Mouse (Mus musculus) embryonic facial prominence, embryonic 11.5 days (tissue): ENCODE data around the gene Tspan3. TPM values are rescaled to one million over a fixed set of nuclear protein-coding genes. Genes with fewer than 3 reads are reported as not detected.
A peak's percentile ranks its signal among the peaks of the same experiment; 100 is the strongest.

ENCODE experiments used
- ATAC-seq: fragments of 200-750 bp; cut with Nextera tagmentation; replicated peaks from 2 replicates; pipeline ENCODE4 v1.8.0; 2017; ENCODE audit warnings: low read depth; ENCODE audit not compliant: insufficient number of reproducible peaks, low FRiP score, low TSS enrichment
- DNase-seq: peaks from one replicate; pipeline ENCODE4 v3.0.0-alpha.2; 2015; ENCODE audit warnings: low spot score
- H3K27ac ChIP-seq: fragments of 300-500 bp; sonication (generic); replicated peaks from 2 replicates; pipeline ENCODE4 v1.5.1; 2014; ENCODE audit warnings: mild to moderate bottlenecking, low read depth, low read length, control low read depth
- H3K27me3 ChIP-seq: fragments of 300-500 bp; sonication (generic); 2 replicates; pipeline ENCODE4 v1.6.1; 2014; ENCODE audit warnings: mild to moderate bottlenecking, low read length, moderate library complexity, mixed read lengths; ENCODE audit not compliant: control insufficient read depth, insufficient read depth
- H3K36me3 ChIP-seq: fragments of 300-500 bp; sonication (generic); replicated peaks from 2 replicates; pipeline ENCODE4 v1.6.1; 2014; ENCODE audit warnings: low read depth, mild to moderate bottlenecking, low read length, moderate library complexity, mixed read lengths; ENCODE audit not compliant: control insufficient read depth, insufficient read depth
- H3K4me1 ChIP-seq: fragments of 300-500 bp; sonication (generic); 2 replicates; pipeline ENCODE4 v1.6.1; 2014; ENCODE audit warnings: low read length, mixed read lengths; ENCODE audit not compliant: control insufficient read depth, insufficient read depth
- H3K4me2 ChIP-seq: fragments of 300-500 bp; sonication (generic); 2 replicates; pipeline ENCODE4 v1.6.1; 2014; ENCODE audit warnings: low read depth, mild to moderate bottlenecking, control low read depth, low read length, moderate library complexity
- H3K4me3 ChIP-seq: fragments of 300-500 bp; sonication (generic); 2 replicates; pipeline ENCODE4 v1.5.1; 2014; ENCODE audit warnings: low read depth, low read length, control low read depth
- H3K9ac ChIP-seq: fragments of 300-500 bp; sonication (generic); replicated peaks from 2 replicates; pipeline ENCODE4 v1.6.1; 2014; ENCODE audit warnings: mild to moderate bottlenecking, control low read depth, low read length
- H3K9me3 ChIP-seq: fragments of 300-500 bp; sonication (generic); replicated peaks from 2 replicates; pipeline ENCODE4 v1.6.1; 2016; ENCODE audit warnings: mild to moderate bottlenecking, low read length, inconsistent platforms, mixed read lengths; ENCODE audit not compliant: control insufficient read depth
- WGBS: fragments of 180-500 bp; shearing (Covaris S2); extraction: QIAGEN DNeasy Blood & Tissue Kit; methylation state at CpG from one replicate; pipeline ENCODE4 v1.1.7; 2014; 5-methylcytosine and 5-hydroxymethylcytosine counted together
- polyA plus RNA-seq: library from polyadenylated mRNA; unstranded; fragments of >200 nt; fragmentation: Nextera tagmentation; extraction: Ambion mirVana; gene quantifications from 2 replicates; pipeline ENCODE4 v1.2.1, GENCODE M21; 2014

The Tspan3 gene
- polyA plus RNA-seq, 1 experiment from 2014 or later: 449 TPM

DNA sequence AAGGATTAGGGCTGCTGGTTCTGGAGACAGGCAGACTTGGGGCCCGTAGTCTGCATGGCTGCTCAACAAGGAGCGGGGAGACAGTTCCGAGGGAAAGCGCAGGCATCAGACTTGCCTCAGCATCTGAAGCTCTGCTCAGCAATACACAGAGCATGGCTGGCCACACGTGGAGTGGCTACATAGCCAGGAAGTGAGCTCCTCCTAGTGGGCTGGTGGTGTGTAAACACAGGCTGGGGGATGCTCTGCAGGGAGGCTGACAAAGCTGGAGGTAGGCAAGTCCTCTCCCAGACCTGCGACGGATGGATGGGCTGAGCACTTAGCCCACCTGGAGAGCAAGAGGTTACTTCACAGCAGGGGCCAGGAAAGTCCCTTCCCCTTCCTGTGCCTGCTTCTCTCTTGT is 44.2 kb downstream of the Tspan3 start:
- 25% methylated on average over 7 of the region's 7 CpGs for WGBS
- Histone ChIP-seq H3K27ac (no peak overlapping the region), H3K4me1 (peaks cover 4% of the 10 kb centered on the region; the same call in 1 of the 2 replicates), H3K9me3 (no peaks in the 10 kb centered on the region), H3K4me3 (no peak overlapping the region), H3K36me3 (no peaks in the 10 kb centered on the region), H3K4me2 (no peak overlapping the region), H3K27me3 (no peaks in the 10 kb centered on the region), H3K9ac (peak overlapping the region; percentile 32; the same call in 1 of the 2 replicates)
- 0 out of 2 replicates have a peak, but pooled peaks have one; percentile 29 for ATAC-seq
- peak; percentile 71 for DNase-seq

DNA sequence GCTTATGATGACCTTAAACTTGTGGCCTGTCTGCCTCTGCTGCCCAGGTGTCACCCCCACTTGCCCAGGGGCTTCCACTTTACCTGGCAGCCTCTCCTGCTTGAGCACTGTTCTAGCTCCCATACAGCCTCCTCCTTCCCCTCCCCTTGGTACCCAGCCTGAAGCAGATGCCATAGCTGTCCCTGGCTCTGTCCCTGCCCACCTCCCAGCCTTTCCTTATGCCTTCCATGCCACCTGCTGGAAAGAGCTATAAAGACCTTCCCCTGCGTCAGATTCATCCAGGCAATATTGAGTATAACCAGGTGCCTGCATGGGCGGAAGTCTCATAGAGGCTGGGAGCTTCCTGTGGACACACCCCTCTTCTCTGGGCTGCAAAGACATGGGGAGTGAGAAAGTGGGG is 45.6 kb downstream of the Tspan3 start:
- no peak overlapping the region for H3K4me2 ChIP-seq
- no peaks in the 10 kb centered on the region for H3K27me3 ChIP-seq
- ATAC-seq (no peak), DNase-seq (no peak)
- H3K4me3 ChIP-seq: no peak overlapping the region
- no peak overlapping the region for H3K27ac ChIP-seq
- no peaks in the 10 kb centered on the region for H3K9me3 ChIP-seq
- H3K9ac ChIP-seq: no peak overlapping the region
- 68% methylated on average over 2 of the region's 2 CpGs for WGBS
- H3K36me3 ChIP-seq: no peaks in the 10 kb centered on the region
- H3K4me1 ChIP-seq: peaks cover 4% of the 10 kb centered on the region; the same call in 1 of the 2 replicates

DNA sequence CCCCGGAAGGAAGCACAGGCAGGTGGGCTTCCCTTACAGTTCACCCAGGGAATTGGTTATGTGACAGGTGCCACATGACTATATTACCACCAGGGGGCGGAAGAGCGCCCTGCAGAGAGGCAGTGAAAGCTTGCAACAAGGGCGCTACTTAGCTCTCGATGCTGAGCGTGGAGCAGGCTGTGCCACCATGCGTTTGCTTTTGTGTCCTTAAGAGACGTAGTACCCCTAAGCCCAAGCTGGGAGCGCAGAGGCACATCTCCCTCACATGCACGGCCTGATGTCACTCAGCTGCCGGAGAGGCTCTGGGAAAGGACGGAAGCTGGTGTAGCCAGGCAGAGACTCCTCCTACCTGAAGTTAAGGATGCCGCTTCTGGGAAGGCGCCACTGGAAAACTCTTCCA is 46.7 kb downstream of the Tspan3 start:
- Histone ChIP-seq H3K27ac (no peak overlapping the region), H3K4me1 (peaks cover 4% of the 10 kb centered on the region; the same call in 1 of the 2 replicates), H3K4me3 (peak overlapping the region; percentile 32), H3K27me3 (no peaks in the 10 kb centered on the region), H3K36me3 (no peaks in the 10 kb centered on the region), H3K4me2 (peak overlapping the region; percentile 75), H3K9me3 (no peaks in the 10 kb centered on the region), H3K9ac (peak overlapping the region; percentile 47)
- peak; percentile 93 for DNase-seq
- WGBS: 3% methylated on average over 14 of the region's 14 CpGs
- ATAC-seq: 0 out of 2 replicates have a peak, but pooled peaks have one; percentile 8

DNA sequence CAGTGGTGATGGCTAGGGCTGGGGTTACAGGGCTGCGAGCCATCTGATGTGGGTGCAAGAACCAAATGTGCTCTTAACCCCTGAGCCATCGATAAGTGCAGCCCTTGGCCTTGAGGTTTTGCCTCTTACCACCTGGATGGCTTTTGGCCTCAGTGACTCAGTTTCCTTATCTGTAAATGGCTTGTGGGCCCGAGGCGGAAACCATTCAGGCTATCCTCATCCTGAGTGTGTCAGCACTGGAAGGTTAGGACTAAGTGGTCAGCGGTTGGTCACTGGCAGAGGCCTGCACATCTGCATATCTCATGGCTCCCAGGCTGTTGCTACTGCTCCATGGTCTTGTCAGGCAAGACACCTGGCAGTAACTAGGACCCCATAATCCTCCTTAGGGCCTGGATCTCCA is 47.2 kb downstream of the Tspan3 start:
- WGBS: 78% methylated on average over 5 of the region's 5 CpGs
- ATAC-seq: no peak
- Histone ChIP-seq H3K36me3 (no peaks in the 10 kb centered on the region), H3K4me2 (no peak overlapping the region), H3K4me1 (peaks cover 4% of the 10 kb centered on the region; the same call in 1 of the 2 replicates), H3K27ac (no peak overlapping the region), H3K9ac (no peak overlapping the region), H3K27me3 (no peaks in the 10 kb centered on the region), H3K9me3 (no peaks in the 10 kb centered on the region), H3K4me3 (no peak overlapping the region)
- no peak for DNase-seq

DNA sequence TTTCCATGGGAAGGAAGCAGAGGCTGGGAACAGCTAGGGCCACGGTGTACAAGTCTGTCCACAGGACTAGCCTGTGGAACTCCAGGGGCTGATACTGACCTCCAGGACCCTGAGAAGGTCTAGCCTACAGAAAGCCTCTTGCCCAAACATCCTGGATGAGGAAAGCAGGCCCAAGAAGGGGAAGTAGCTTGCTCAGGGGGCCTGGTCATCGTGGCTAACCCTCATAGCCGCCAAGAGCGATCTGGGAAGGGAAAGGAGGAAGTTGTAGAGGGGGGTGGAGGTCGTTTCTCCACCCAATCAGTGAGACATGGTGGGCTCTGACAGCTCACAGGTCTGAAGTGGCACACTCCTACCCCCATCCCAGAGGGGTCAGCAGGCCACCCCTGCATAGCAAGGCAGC is 57.1 kb downstream of the Tspan3 start:
- Histone ChIP-seq H3K27me3 (no peaks in the 10 kb centered on the region), H3K4me3 (no peak overlapping the region), H3K4me1 (no peaks in the 10 kb centered on the region; the same call in 1 of the 2 replicates), H3K9me3 (no peaks in the 10 kb centered on the region), H3K36me3 (no peaks in the 10 kb centered on the region), H3K27ac (no peak overlapping the region), H3K9ac (no peak overlapping the region), H3K4me2 (no peak overlapping the region)
- no peak for DNase-seq
- WGBS: 81% methylated on average over 5 of the region's 5 CpGs
- ATAC-seq: 0 out of 2 replicates have a peak, but pooled peaks have one; percentile 19

DNA sequence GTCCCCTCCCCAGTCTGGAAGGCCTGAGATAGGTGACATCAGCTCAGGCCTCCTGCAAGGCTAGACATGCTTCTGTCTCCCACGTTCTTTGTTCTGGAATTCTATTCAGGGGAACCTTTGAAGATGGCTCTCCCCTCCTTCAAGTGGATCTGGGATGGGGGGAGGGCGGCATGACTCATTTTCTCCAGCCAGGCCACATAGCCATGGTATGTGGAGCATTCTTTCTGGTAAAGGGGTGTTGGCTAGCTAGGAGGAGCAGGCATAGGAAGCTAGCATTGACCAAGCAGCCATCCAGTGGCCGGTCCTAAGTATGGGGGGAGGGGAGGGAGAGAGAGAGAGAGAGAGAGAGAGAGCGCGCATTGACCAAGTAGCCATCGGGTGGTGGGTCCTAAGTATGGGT is 57.8 kb downstream of the Tspan3 start:
- DNase-seq: no peak

DNA sequence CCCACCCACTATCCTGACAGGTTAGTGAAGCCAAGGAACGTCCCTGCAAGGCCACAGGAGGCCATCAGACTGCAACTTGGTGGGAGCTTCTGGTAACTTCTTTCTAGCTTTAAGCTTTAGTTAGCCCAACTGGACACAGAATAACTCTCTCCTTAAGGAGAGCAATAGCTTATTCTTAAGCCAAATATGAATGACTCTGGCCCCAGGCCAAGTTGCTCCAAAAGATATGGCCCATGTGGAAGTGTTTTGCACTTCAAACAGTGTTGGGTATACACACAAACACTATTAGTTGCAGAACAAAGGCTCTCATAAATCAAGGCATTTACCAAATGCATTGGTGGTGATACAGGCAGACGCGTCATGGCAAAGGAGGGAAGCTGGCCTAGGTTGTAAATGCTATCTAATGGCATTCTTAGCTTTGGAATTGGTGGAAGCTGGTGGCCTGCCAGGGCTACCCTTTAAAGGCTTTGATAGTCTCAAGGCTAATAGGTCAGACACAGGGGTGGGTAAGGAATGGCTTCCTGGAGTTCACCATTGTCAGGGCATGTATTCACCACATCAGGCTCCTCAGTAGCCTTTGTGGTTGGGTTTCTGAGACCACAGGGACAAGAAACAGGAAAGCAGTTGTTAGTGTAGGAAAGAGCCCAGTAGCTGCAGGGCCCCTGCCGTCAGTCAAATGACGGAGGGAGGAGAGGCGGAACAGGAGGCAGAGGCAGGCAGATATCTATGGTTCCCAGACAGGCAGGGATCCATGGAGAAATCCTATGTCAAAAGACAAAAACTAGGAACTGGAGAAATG is 58.8 kb downstream of the Tspan3 start:
- ATAC-seq: no peak

More for the DNA sequence above, 57.8 kb downstream of the Tspan3 start:
- Histone ChIP-seq H3K36me3 (no peaks in the 10 kb centered on the region), H3K27ac (no peak overlapping the region), H3K4me1 (no peaks in the 10 kb centered on the region), H3K9ac (no peak overlapping the region), H3K27me3 (no peaks in the 10 kb centered on the region), H3K4me3 (no peak overlapping the region), H3K9me3 (no peaks in the 10 kb centered on the region), H3K4me2 (no peak overlapping the region)
- WGBS: 77% methylated on average over 6 of the region's 6 CpGs
- no peak for ATAC-seq

DNA sequence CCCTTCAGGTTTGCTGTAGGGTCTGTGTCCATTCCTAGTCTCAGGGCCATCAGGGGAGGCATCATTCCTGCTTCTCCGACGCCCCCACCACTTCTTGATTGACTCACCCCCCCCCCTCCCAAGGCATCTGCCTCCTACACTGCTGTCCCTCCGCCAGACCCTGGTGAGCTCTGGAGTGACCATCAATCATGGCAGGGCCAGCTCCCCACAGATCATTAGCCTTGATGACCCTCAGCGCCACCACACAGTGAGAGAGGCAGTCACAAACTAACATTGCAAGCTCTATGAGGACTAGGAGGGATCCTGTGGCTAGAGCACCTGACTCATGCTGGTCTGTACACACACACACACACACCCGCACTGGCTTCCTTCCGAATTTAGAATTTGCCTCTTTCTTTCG is 60.4 kb downstream of the Tspan3 start:
- WGBS: 80% methylated on average over 7 of the region's 7 CpGs
- Histone ChIP-seq H3K9me3 (no peaks in the 10 kb centered on the region), H3K27me3 (no peaks in the 10 kb centered on the region), H3K36me3 (no peaks in the 10 kb centered on the region), H3K4me3 (no peak overlapping the region), H3K9ac (no peak overlapping the region), H3K27ac (no peak overlapping the region), H3K4me1 (no peaks in the 10 kb centered on the region), H3K4me2 (no peak overlapping the region)
- no peak for ATAC-seq
- DNase-seq: no peak

More for the DNA sequence above, 58.8 kb downstream of the Tspan3 start:
- H3K9ac ChIP-seq: no peak overlapping the region
- H3K4me3 ChIP-seq: no peak overlapping the region
- DNase-seq: no peak
- no peaks in the 10 kb centered on the region for H3K27me3 ChIP-seq
- no peaks in the 10 kb centered on the region for H3K36me3 ChIP-seq
- no peak overlapping the region for H3K4me2 ChIP-seq
- 77% methylated on average over 6 of the region's 6 CpGs for WGBS
- H3K9me3 ChIP-seq: no peaks in the 10 kb centered on the region
- no peak overlapping the region for H3K27ac ChIP-seq
- no peaks in the 10 kb centered on the region for H3K4me1 ChIP-seq
